Mouse (Mus musculus): Measurements from ENCODE around the gene Ergic2. TPM values are rescaled to one million over a fixed set of nuclear protein-coding genes. Genes with fewer than 3 reads are reported as not detected.

Gene Ergic2
- polyA plus RNA-seq (2015; fragmentation: Nextera tagmentation; extraction: Ambion mirVana), result 113 and 127 TPM in 2 replicates

DNA sequence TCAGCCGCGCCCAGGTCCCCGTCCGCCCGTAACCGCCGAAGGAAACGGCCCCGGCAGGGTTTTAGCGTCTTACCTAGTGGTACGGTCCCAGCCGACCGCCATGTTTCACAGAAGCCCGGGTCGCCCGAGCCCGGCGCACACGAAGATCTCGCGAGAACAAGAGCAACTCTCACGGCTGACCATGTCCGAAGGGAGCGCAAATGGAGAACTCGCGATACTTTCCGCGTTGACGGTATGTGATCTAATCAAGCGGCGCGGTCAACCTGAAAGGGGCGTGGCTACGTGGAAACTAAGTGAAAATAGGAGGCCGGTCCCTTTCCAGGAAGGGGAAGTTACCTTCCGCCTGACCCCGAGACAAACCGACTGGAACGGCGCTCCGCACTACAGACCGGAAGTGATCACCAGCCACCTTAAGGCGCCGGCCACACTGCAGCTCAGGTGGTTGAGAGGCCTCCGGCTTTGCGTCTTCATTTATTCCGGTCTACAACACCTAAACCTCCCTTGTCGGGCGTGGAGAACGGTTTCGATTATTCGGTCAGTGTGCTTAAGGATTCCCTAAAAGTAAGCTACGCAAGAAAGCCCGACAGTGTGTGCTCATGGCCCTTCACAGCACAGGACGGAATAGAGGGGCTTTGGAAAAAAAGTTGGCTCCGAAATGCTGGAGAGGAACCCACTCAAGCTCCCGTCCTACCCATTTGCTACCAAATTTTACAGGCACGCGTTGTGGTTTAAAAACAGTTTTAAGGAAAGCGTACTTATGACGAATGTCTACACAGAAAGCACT, at the start of gene Ergic2:
Ergic2 (minus strand) TSS at position 478 of the 784 bp plus-strand sequence.

Other genes starting within 250 kb of the Ergic2 start
- 2.1 and 3.4 TPM in 2 replicates for gene Far2, start 165.1 kb downstream of the Ergic2 start, polyA plus RNA-seq (2015; fragmentation: Nextera tagmentation; extraction: Ambion mirVana)
- gene Tmtc1, start 232.0 kb upstream of the Ergic2 start, polyA plus RNA-seq (2015; fragmentation: Nextera tagmentation; extraction: Ambion mirVana), result 0.35 and 0.51 TPM in 2 replicates